Mouse (Mus musculus) G1E (cell line): ENCODE data around the gene Dus2.

ENCODE experiments used
- CTCF ChIP-seq: IDR thresholded peaks from 2 replicates; pipeline ENCODE4 v1.5.1; 2012; ENCODE audit warnings: low read depth, low read length, inconsistent platforms, mixed read lengths
- GATA1 ChIP-seq: IDR thresholded peaks from 2 replicates; pipeline ENCODE4 v1.6.1; 2012; ENCODE audit warnings: borderline replicate concordance, low read length, inconsistent platforms, mixed read lengths
- GATA2 ChIP-seq: IDR thresholded peaks from 2 replicates; pipeline ENCODE4 v1.6.1; 2012; ENCODE audit warnings: low read depth, low read length, inconsistent platforms, borderline replicate concordance
- POLR2AphosphoS5 ChIP-seq: IDR thresholded peaks from 2 replicates; pipeline ENCODE4 v1.6.1; 2012; ENCODE audit warnings: low read depth, low read length, inconsistent platforms; ENCODE audit not compliant: insufficient replicate concordance
- TAL1 ChIP-seq: conservative IDR thresholded peaks from 2 replicates; pipeline ENCODE4 v1.6.1; 2012; ENCODE audit warnings: low read depth, low read length, inconsistent platforms, mixed read lengths

- no peak for TF ChIP-seq CTCF
- TF ChIP-seq POLR2AphosphoS5: no peak
- no peak for TF ChIP-seq TAL1
- no peak for TF ChIP-seq GATA1
- TF ChIP-seq GATA2: no peak
Observed at GRCm38 (mm10) chr8:106005875-106006274, 14.7 kb downstream of the Dus2 start, which contains the start of gene Dpep2nb.
